Mouse (Mus musculus) Muller cell, postnatal 12 days (primary cell): ENCODE data around the gene Sp3.
"Not testable (repeated sequence)": the region's sequence is repeated elsewhere in the genome, so short reads cannot be mapped to it uniquely, and the experiment has no call there.

ENCODE experiments used
- DNase-seq: peaks from one replicate; pipeline ENCODE4 v3.0.0-alpha.2; 2015; ENCODE audit errors: inconsistent ontology term

The Sp3 gene

DNA sequence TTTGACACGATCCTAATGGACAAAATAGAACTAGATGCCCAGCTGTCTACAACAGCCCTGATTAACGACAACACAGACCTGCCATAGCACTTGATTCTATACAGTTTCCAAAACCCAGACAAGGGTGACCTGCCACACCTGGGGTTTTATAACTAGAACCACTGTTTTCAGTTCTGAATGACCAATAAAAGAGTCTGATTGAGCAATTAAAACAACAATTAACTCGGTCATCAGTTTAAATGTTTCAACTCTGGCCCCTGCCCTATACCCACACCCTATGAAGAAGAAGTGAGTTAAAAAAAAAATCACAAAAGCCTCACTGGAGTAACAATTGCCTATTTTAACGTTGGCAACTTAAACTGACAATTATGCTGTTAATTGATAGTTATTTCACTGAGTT is 64.1 kb downstream of the Sp3 start:
- DNase-seq, result no peak

DNA sequence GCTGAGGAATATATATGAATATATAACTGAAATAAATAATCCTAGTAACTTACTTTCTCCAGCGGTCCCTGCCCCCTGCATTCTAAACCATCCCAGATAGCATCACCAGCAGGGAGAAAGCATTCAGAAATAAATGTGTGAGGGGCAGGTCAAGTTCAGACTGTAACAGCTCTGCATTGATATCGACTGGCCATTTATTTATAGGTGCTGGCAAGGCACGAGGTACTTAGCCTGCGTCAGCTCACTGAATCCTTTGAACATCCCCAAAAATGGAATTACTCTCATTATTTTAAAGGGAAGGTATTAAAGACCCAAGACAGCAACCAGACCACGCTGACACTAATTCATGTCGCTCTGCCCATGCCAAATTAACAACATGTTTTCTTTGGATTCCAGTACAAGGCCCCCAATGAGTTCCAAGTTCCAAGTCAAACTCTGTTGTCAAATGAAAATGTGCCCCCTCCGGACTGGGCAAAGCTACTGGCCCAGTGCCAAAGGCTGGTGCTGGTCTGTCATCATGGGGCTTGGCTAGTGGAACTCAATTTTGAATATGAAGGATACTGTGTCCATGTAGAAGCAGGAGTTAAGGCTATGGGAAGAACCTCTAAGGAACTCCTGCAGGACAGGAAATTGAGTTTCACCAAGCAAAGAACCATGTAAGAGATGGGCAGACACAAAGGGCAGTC is 64.9 kb downstream of the Sp3 start:
- DNase-seq, result no peak

DNA sequence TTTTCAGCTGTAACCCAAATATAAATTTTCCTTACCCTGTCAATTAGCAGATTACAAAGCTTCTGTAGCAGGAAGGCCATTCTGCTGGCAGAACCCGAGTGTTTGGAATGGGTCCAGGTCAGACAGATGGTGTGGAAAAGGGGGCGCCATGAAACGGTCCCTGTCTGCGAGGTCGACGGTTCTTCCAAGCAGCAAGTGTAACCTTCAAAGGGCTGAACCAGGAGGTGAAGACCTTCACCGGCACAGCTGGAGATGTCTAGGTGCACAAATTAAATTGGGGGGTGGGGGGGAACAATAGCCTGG is 66.8 kb downstream of the Sp3 start:
- no peak for DNase-seq

DNA sequence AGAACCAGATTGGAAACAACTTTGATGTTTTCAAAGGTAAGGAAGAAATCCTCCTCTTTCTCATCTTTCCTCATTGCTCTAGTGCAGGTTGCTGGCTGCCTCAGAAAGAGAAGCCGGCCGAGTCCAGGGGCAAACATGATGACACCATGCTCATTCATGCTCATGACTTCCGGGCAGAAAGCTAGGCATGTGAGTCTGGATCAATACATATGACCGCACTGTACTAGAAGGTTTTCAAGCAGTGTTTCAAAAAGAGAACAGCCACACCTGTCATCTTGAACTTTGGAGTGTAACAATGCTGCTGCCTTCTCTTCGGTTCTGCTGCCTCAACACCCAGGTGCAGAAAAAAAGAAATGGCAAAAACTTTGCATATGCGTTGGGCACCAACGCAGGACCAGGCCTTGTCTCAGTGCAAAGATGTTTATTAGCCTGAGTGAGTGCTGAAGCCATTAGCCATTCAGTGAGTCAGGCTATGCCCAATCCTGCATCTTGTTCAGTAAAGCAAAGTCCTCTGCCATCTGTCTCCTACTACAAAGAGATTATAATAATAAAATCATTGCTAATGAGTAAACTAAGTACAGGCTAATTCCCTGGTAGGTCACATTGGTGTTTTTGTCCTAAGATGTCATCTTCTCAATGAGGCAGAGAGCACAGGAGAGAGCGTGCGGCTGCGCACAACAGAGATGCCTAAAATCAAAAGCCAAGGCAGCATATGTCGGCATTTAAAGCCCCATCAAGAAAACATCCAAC is 67.4 kb downstream of the Sp3 start:
- DNase-seq, result no peak

DNA sequence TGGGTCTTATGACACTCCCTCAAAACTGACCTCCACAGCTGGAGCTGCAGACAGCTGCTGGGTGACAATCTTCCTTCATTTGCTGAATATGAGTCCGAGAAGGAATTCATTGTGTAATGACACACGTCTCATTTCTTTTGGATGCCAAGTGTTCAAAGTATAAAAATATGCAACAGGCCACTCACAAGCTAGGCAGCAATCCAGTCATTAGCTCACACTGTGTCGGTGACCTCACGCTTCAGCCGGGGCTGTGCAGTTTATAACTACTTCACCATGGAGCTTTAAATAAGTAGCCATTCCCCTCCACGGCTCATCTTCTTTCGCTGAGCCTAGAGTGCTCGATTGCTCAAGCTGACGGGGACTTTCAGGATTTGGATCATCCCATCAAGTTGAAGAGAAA is 68.7 kb downstream of the Sp3 start:
- peak; percentile 33 for DNase-seq

DNA sequence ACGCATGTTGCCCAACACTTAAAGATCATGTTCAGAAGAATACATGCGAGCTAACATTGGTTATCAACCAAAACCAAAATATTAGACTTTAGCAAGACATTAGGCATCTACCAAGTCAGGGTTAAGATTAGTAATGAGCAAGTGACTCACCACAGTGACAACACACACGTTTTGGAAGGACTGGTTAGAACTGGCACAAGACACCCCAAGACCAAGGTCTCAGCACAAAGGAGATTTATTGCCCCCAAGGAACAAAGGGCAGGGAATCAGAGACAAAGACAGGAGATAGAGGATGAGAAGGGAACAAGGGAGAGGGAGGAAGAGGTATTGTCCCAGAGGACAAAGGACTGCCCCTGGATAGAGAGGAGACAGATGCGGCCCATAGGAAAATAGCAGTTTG is 71.2 kb downstream of the Sp3 start:
- DNase-seq, result no peak

DNA sequence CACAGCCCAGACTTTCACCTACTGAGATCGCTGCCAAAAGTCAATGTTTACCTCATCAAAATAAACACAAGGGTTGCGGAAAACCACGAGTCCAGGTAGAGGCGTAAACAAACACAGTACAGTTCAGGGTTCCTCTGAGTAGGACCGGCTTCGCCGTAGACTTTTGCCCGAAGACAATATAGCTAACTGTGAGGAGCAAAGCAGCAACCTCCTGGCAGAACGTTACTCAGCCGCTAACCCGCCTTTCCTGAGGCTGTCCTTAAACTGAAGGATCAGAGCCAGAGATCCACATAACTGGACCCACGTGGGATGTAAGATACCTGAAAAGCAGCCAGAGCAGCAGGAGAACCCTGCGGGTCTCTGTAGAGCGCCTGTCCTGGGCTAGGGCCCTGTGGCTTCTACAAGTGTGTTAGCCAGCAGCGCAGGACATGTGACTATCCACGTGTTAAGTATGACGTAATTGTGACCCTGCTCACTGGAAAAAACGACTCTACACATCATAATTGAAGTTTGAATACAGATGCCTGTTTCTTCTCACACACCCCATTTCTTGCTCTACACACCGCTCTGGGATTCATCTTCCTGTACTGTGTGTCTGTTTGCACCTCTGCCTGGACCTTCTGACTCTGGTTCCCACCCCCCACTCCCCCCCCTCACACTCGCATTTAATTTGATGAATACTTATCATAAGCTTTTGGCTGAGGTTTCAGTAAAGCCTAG is 71.9 kb downstream of the Sp3 start:
- DNase-seq, result no peak

DNA sequence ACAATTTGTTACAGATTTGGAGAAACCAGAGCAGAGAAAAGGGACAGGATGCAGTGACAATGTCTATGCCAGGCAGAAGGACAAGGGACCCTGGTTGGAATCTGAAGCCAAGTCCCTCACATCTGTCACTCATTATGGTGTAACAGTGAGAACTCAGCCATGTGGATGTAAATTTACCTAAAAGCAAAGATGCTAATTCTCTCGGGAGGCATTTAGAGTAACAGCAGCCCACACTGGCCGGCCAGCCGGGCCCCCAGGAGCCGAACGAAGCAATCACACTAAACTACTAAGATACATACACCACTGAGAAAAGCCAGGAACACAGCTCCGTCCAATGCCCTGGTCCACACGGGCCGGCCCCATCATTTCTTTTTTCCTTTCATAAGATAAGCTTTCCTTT is 73.5 kb downstream of the Sp3 start:
- DNase-seq, result no peak

DNA sequence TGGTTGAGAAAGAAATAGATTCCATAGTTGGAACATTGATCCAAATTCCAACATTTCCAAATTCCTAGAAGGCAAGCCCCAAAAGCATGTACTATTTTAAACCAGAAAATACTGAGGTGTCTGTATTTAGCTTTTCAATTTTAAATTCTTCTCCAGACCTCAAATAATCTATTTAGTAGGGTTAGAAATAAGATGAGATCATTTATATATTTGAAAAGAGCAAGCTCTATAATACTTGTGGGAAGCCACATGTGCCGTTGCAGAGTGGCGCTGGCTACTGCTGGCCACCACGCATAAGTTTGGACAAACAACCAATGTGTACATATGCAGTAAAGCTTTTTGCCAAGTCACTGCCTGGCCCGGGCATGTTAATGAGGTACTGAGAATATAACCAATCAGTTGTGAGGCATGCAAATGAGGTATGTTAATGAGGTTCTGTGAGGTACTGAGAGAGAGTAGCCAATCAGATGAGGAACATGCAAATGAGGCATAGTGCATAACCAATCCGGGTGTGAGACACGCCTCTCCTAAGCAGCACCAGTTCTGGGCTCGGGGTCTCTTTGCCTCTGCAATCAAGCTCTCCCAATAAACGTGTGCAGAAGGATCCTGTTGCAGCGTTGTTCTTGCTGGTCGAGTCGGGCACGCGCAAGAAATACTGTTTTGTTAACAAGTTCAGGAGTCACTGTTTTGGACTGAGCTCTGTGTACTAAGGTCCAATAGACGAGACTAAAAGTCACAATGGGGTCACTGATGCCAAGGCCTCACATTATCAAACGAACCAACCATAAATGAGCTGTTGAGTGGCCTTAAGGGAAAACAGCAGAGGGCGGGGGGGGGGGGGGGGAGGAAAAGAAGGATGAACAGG is 77.2 kb downstream of the Sp3 start:
- DNase-seq, result not testable (repeated sequence)

DNA sequence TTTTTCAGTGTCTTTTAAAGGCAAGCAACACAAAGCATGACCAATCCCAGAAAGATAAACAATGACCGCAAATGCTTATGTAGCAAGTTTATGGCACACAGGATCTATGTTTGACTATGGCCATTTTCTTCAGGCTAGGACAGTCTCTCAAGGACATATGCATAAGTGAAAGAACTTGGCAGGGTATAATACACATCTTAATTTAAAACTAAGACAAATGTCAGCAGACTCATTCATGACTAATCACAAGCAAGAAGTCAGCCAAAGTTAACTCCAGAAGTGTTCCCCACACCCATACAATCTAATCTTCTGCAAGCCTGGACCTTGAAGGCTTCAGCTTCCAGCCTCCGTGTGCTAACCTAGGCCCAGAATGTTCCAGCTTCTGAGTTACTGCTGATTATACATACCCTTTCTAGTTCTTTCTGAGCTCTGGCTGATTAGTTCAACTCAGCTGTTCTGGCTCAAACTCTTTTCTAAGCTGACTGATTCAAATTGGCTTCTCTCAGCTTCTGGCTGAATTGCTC is 81.4 kb downstream of the Sp3 start:
- no peak for DNase-seq

DNA sequence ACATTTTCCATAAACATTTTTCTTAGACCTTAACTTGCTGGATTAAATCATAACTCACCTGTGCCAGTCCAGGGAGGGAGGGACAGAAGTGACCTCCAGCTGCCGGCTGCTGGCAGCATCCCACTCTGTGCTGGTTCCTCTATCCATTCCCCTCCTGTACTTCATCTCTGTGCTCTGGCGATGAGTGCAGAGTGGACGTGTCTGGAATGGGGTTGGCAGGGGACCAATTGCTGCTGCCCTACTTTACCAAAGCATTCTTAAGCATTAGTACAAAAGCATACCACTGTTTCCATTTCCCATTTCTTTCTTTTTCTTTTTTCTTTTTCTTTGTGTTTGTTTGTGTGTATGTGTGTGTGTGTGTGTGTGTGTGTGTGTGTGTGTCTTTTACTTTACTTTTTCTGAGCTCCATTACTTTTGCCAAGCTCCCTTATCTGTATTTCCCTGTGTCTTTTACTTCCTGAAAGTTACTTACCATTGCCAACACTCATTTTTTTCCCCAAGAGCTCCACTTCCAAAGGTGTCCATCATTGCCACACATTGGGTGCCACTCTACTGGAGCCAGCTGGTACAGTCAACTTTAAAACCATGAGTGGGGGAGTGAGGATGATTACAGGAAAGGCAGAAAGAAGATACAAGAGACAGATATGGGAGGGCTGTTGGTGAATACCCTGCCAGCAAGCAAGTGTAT is 82.0 kb downstream of the Sp3 start:
- peak; percentile 67 for DNase-seq

DNA sequence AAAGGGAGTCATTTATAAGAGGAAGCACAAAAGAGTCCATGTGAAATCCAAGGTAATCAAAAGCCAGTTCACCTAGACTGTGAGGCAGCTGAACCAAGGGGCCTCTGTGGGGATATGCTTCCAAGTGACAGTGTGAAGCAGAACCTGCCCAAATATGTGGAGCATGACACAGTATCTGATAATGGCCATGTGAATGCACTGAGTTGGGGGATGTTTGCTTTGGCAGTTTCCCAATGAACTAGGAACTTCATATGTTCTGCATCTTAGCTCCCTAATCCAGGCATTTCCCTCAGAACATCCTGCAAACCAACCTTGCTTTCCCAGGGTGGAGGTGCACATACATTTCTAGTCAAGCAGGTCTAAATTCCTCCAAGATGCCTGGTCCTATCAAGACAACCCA is 90.4 kb downstream of the Sp3 start:
- no peak for DNase-seq
